Mouse (Mus musculus): Measurements from ENCODE around the gene Cnih2. TPM values are rescaled to one million over a fixed set of nuclear protein-coding genes. Genes with fewer than 3 reads are reported as not detected.

Gene Cnih2
- polyA plus RNA-seq, 1 experiment from 2014 or later, result 216 TPM

DNA sequence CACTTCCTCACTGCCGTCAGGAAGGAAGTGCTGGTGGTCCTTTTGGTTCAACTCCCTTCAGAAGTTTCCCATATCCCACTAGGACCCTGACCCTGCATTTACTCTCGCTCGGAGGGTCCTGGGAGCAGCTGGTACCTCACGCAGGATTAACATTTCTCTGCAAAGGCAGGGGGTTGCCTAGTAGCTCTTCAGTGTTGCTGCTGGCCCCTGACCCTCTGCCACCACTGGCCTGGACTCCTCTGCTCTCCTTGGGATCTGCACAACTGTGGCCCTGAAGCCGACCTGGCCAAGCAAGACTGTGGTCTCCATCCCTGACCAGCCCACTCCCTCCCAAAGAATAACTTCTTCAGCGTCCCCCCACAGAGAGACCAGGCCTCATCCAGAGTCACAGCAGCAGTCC is 49.0 kb downstream of the Cnih2 start:
- no peak overlapping the region for H3K27ac ChIP-seq

DNA sequence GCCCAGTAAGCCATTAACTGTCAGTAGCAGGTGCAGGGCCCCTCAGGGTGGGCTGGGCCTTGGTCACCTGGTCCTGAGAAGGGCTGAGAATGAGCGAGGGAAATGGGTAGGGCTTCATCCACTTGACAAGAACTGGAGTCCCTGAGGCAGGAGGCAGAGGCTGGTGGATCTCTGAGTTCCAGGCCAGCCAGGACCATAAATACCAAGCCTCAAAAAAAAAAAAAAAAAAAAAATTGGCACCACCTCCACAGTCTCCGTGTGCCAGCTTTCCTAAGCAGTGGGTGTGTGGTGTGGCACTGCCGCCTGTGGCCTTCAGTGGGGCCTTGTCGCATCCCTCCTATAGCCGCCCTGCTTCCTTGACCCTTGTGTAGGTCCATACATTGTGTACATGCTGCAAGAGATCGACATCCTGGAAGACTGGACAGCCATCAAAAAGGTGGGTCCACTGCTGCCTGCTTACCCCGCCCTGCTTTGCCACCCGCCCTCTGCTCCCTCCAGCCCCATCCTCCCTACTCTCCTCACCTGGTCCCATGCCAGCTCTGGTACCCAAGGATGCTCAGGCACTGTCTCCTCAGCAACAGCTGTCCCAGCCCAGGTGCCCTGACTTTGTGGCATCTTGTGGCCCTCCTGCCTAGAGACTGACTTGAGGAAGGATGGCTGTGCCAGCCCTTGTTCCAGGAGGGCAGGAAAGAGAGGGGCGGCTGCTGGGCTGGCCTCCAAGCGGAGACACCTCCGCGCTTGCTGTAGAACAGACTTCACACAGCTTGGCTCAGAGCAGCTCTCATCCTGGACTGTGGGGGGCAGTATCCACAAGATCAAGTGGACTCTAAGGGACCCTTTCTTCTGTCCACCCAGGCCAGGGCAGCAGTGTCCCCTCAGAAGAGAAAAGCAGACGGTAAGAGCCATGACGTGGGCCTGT is 49.9 kb downstream of the Cnih2 start:
- no peak overlapping the region for H3K4me3 ChIP-seq
- no peak for ATAC-seq (ENCODE audit: low FRiP score)
- no peak overlapping the region for H3K27ac ChIP-seq
- H3K27me3 ChIP-seq, result peaks cover 45% of the 10 kb centered on the region
- H3K4me2 ChIP-seq (replicated peaks), result no peak overlapping the region
- H3K9me3 ChIP-seq (replicated peaks), result no peaks in the 10 kb centered on the region
- peaks cover 25% of the 10 kb centered on the region for H3K4me1 ChIP-seq
- WGBS, result 85% methylated on average over 14 of the region's 14 CpGs
- H3K36me3 ChIP-seq, result peaks cover 49% of the 10 kb centered on the region
- no peak overlapping the region for H3K9ac ChIP-seq

More for the DNA sequence above, 49.0 kb downstream of the Cnih2 start:
- H3K4me1 ChIP-seq, result peaks cover 25% of the 10 kb centered on the region
- no peak overlapping the region for H3K4me3 ChIP-seq
- ATAC-seq (ENCODE audit: low FRiP score), result no peak
- no peak overlapping the region for H3K4me2 ChIP-seq (replicated peaks)
- H3K9me3 ChIP-seq (replicated peaks), result no peaks in the 10 kb centered on the region
- peaks cover 54% of the 10 kb centered on the region for H3K27me3 ChIP-seq
- 79% methylated on average over 6 of the region's 6 CpGs for WGBS
- peaks cover 43% of the 10 kb centered on the region for H3K36me3 ChIP-seq
- H3K9ac ChIP-seq, result no peak overlapping the region

DNA sequence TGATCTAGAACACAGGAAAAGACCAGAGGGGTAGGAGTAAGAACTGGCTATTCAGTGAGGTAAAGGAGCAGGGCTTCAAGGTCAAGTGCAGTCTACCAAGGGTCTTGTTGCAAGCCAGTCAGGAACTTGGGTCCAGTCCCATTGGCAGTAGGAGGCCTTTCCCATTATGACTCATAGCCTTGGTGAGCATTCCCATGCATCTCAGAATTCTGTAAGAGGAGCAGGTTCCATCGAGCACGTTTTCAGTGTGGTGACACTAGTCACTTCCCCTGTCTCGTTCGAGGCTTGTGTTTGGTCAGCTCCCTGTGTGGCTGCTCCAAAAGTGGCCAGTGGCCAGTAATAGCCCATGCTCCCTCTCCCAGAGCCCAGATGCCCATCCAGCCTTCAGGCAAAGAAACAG is 52.8 kb downstream of the Cnih2 start:
- Histone ChIP-seq H3K9me3 (replicated peaks) (no peaks in the 10 kb centered on the region), H3K9ac (no peak overlapping the region), H3K36me3 (peaks cover 49% of the 10 kb centered on the region), H3K4me2 (replicated peaks) (no peak overlapping the region), H3K4me3 (no peak overlapping the region), H3K4me1 (peaks cover 24% of the 10 kb centered on the region), H3K27me3 (peaks cover 16% of the 10 kb centered on the region), H3K27ac (no peak overlapping the region)
- 83% methylated on average over 4 of the region's 4 CpGs for WGBS
- no peak for ATAC-seq (ENCODE audit: low FRiP score)

Other genes with a start within 250 kb of the Cnih2 start
- gene Ctsf, start 243.4 kb downstream of the Cnih2 start, polyA plus RNA-seq (2016; fragmentation: Nextera tagmentation; extraction: Ambion mirVana), result 56.3 and 57.4 TPM in 2 replicates
- 2.6 and 4.2 TPM in 2 replicates for gene Actn3, start 220.6 kb downstream of the Cnih2 start, polyA plus RNA-seq (2016; fragmentation: Nextera tagmentation; extraction: Ambion mirVana)
- gene Zdhhc24, start 219.9 kb downstream of the Cnih2 start, polyA plus RNA-seq (2016; fragmentation: Nextera tagmentation; extraction: Ambion mirVana), result 21.1 and 21.4 TPM in 2 replicates
- gene Bbs1, start 191.9 kb downstream of the Cnih2 start, polyA plus RNA-seq (2016; fragmentation: Nextera tagmentation; extraction: Ambion mirVana), result 7.2 and 9.8 TPM in 2 replicates
- 167 TPM in 2 replicates for gene Dpp3, start 170.2 kb downstream of the Cnih2 start, polyA plus RNA-seq (2016; fragmentation: Nextera tagmentation; extraction: Ambion mirVana)
- 6.5 and 6.7 TPM in 2 replicates for gene Peli3, start 155.4 kb downstream of the Cnih2 start, polyA plus RNA-seq (2016; fragmentation: Nextera tagmentation; extraction: Ambion mirVana)
- 116 and 124 TPM in 2 replicates for gene Mrpl11, start 136.4 kb downstream of the Cnih2 start, polyA plus RNA-seq (2016; fragmentation: Nextera tagmentation; extraction: Ambion mirVana)
- gene Npas4, start 108.2 kb downstream of the Cnih2 start, polyA plus RNA-seq (2016; fragmentation: Nextera tagmentation; extraction: Ambion mirVana), result 0.08 and 0.10 TPM in 2 replicates
- gene Slc29a2, start 74.7 kb downstream of the Cnih2 start, polyA plus RNA-seq (2016; fragmentation: Nextera tagmentation; extraction: Ambion mirVana), result 5.3 and 7.2 TPM in 2 replicates
- gene B4gat1, start 59.7 kb downstream of the Cnih2 start, polyA plus RNA-seq (2016; fragmentation: Nextera tagmentation; extraction: Ambion mirVana), result 43.8 and 48.7 TPM in 2 replicates
- 2.5 and 4.0 TPM in 2 replicates for gene AC124502.3, start 59.6 kb downstream of the Cnih2 start, polyA plus RNA-seq (2016; fragmentation: Nextera tagmentation; extraction: Ambion mirVana)
- gene Brms1, start 57.2 kb downstream of the Cnih2 start, polyA plus RNA-seq (2016; fragmentation: Nextera tagmentation; extraction: Ambion mirVana), result 56.9 and 61.2 TPM in 2 replicates
- gene Rin1, start 48.0 kb downstream of the Cnih2 start, polyA plus RNA-seq (2016; fragmentation: Nextera tagmentation; extraction: Ambion mirVana), result 1.4 and 1.6 TPM in 2 replicates
- gene Cd248, start 30.4 kb downstream of the Cnih2 start, polyA plus RNA-seq (2016; fragmentation: Nextera tagmentation; extraction: Ambion mirVana), result 32.0 and 41.9 TPM in 2 replicates
- 1.5 and 2.4 TPM in 2 replicates for gene Tmem151a, start 13.0 kb downstream of the Cnih2 start, polyA plus RNA-seq (2016; fragmentation: Nextera tagmentation; extraction: Ambion mirVana)
- 60.3 and 61.6 TPM in 2 replicates for gene Yif1a, start 10.0 kb downstream of the Cnih2 start, polyA plus RNA-seq (2016; fragmentation: Nextera tagmentation; extraction: Ambion mirVana)
- 239 and 242 TPM in 2 replicates for gene Rab1b, start 8.6 kb upstream of the Cnih2 start, polyA plus RNA-seq (2016; fragmentation: Nextera tagmentation; extraction: Ambion mirVana)
- gene Klc2, start 20.0 kb upstream of the Cnih2 start, polyA plus RNA-seq (2016; fragmentation: Nextera tagmentation; extraction: Ambion mirVana), result 56.1 and 67.3 TPM in 2 replicates
- gene Pacs1, start 174.6 kb upstream of the Cnih2 start, polyA plus RNA-seq (2016; fragmentation: Nextera tagmentation; extraction: Ambion mirVana), result 36.6 and 38.8 TPM in 2 replicates
- gene Sf3b2, start 196.9 kb upstream of the Cnih2 start, polyA plus RNA-seq (2016; fragmentation: Nextera tagmentation; extraction: Ambion mirVana), result 363 and 385 TPM in 2 replicates
- 22.6 and 27.6 TPM in 2 replicates for gene Gal3st3, start 199.8 kb upstream of the Cnih2 start, polyA plus RNA-seq (2016; fragmentation: Nextera tagmentation; extraction: Ambion mirVana)
- not detected in 2 replicates for gene Catsper1, start 237.2 kb upstream of the Cnih2 start, polyA plus RNA-seq (2016; fragmentation: Nextera tagmentation; extraction: Ambion mirVana)